Mouse (Mus musculus) mouse trophoblast stem cell (cell line): Measurements from ENCODE around the gene Trdn.

ENCODE experiments used
- in situ Hi-C, 2 experiments: fragments of 300-500 bp; cut with MseI, MboI; formaldehyde crosslinking; loops; 2 replicates in 1 of 2; 3 replicates in 1 of 2; pipeline ENCODE4 v1.15.1; 2025

Trdn gene

DNA sequence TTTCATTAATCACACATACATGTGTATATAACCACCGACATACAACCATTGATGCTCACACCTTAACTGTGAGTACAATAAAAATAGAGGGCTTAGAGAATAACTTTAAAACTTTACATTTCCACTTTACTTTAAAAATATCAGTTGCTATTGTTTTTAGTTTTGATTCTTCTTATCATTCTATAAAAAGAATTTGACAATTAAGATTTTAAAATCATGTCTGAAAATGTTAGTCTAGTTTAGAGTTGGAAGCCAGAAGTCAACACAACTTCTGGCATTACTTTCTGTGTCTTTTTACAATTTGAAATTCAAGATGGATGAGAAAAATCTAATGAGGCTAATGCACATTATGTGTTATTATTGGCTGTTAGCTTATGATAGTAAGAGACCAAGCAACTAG lies at the start of gene Trdn:
Trdn (plus strand) TSS at position 301 of the 400 bp plus-strand sequence.
- in situ Hi-C loops, result no loop called here

DNA sequence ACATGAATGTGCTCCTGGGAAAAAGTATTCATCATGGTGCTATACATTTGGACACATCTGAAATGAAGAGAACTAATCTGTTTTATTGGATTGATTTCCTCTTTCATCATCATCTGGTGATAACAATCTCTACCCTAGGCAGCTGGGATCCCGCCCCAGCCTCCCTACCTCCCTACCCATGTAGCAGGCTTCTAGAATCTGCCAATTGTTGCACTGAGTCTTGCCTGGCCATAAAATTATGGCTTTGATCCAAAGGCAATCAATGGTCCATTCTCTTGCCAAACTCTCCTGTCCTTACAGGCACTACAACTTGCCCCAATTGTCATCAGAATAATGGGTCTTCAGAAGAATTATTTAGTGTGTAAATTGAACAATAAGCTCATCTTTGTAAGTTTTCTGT lies 19.6 kb upstream of the Trdn start:
- in situ Hi-C loops, result no loop called here

DNA sequence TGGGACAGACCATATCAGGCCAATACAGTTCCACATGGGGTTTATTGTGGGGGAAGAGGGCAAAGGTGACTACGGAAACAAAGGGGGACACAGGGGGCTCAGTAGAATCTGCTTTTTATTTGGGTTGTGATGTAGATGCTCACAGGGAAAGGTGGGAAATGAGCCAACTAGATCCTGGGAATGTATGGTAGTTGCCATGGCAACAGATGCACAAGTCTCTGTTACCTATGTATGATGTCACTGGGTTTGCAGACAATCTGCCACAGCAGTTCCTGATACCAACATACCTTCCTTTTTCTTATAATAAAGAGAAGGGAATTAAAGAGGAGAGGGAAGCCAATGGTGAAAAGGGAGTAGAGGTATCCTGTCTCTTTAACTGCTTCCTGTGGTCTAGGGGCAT lies 14.8 kb upstream of the Trdn start:
- in situ Hi-C loops, result no loop called here

DNA sequence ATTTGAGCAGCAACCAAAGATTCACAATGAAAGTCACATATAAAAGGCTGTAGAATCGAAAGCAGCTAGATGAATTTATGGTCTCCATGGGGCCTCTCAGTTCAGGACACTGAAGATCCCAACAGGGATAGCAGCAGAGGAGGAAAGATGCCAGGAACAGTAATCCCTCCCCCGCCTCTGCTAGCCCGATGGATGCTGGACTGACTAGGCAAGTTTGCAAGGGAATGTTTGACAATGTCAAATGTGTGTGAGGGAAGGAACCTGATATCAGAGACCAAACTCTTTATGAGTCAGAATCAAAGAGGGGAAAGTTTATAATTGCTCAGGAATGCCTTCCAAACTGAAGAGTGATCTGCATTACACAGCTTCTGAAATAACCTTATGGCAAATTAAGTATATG lies 7.2 kb upstream of the Trdn start:
- in situ Hi-C loops, result no loop called here

DNA sequence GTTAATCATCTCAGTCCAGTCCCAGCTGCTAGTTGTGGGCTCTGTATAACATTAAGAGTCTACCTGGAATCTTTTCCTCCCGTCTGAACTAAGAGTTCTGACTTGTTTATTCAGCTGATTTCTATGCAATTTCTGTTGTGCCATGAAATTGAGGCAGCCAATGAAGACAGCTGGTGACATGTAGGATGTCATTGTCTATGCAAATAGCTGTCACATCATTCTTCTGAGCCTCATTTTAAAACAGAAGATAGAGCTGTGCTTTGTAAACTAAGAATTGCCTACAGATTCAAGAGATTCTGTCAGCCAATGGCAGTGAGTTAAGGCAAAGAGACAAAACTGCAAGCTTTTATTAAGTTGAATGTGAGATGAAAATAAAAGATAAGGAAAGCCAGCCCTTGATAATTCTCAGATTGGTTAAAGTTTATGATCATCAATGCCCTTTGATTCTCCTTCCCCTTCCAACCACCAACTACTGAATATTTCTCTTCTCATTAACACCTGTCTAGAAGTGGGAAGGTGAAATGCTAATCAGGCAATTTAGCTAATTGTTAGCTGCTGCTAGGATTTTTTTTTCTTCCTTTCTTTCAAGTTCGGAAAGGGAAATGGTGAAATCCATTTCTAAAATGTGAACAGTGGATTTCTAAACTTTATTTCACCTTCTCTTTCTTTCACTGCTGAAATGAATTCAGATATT lies 1.9 kb downstream of the Trdn start:
- in situ Hi-C loops, result no loop called here

DNA sequence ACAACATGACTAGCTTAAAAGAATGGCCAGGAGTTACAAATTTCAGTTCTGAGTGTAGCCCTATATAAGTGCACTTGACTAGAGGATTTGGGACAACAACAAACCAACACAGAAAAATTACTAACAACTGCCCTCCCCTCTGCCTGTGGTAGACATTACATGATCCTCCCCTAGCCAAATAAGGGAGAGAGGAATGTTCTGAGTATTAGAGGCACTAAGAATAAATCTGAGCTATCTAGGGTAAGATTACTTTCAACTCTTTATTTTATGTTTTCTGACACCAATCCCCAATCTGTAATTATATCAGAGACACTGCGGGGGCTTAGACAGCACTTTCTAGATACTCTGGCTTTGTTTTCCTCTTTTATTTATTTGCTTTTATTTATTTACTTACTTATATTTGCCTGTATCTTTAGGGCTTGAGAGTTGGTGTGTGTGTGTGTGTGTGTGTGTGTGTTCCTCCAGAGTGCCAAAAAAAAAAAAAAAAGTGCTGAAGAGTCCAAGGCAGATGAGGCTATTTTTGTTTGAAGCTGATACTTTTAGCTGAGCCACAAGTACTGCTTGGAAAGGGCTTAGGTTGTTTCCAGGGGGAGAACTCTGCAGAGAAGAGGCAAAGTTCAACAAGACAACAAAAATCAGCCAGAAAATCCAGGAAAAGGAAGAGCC lies 2.7 kb downstream of the Trdn start:
- in situ Hi-C loops, result no loop called here

DNA sequence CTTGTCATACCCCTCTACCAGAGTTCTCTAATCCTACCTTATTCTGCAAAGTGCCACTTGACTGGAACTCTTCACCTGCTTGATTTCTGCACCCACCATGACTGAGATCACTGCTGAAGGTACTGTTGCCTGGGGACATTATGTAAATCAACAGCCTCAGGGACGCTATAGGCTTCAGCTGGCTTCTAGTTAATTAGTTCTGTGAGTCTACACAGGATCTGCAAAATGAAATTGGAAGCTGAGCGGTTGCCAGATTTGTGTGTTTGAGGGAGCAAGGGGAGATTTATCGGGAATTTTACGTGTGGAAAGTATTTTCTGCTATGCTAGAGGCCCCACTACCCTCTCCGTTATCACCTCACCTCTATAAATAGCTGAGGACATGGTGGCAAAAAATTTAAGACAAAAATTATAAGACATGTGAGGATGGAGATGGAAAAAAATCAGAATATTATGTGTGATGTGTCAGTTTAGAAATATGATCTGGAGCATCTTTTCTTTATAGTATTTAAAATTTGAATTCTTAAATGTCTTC lies 3.3 kb downstream of the Trdn start:
- in situ Hi-C loops, result no loop called here

DNA sequence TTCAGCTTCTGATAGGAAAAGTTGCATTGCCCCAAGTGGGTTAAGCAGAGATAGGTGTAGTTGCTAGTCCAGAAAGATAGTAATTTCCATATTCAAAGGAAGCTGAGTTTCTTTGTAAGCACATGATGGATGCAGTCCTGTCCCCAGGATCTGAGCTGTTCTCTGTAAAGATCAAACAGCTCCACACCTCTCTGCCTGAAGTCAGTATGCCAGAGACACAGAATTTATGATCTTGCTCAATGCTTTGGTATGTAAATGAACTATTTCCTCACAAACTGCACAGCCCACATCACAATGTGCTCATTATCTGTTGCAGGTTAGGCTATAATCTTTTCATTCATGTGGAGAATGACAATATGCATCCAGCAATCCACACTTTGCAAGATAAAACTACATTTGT lies 8.0 kb downstream of the Trdn start:
- in situ Hi-C loops, result no loop called here

DNA sequence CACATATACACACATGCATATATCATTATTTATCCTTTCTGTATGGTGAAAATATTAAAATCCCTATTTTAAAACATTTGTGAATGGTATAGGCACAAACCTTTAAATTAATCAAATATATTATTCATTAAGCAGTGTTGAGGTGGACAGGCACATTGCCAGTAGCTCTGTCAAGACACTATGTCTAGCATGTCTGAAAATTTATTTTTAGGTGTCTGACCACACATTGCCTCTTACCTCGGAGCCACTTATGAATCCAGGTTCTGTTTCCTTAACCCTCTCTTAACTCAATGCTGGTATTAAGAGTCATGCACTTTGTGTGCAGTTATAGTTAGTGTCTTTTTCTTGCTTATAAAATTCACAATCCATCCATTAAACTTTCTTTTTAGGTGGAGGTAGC lies 12.0 kb downstream of the Trdn start:
- in situ Hi-C loops, result no loop called here

DNA sequence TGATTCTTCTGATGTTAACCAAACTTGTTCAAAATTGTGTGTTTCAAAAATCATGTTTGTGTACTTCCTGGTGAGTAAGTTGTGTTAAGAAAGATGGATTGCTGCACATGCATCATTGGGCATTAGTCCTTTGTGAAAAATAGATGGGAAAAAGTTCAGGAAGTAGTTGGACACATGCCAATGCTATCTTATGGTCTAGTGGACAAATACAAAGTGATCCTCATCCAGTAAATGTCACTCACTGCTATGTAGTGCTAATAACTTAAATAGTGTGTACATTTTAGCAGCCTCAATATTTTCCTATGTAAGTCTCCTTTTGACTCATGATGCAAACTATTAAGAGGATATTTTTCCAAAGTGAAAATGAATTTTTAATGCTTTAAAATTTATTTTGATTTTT lies 27.6 kb downstream of the Trdn start:
- in situ Hi-C loops, result no loop called here

DNA sequence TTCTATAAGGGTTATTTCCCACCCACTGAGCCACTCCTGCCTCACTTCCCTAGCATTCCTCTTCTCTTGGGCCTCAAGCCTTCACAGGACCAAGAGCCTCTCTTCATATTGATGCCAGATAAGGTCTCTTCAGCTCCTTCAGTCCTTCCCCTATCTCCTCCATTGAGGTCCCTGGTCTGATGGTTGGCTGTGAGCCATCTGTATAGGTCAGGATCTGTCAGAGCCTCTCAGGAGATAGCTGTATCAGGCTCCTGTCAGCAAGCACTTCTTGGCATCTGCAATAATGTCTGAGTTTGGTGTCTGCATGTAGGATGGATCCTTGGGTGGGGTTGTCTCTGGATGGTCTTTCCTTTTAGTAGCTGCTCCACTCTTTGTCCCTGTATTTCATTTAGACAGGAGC lies 42.7 kb downstream of the Trdn start:
- in situ Hi-C loops, result no loop called here

DNA sequence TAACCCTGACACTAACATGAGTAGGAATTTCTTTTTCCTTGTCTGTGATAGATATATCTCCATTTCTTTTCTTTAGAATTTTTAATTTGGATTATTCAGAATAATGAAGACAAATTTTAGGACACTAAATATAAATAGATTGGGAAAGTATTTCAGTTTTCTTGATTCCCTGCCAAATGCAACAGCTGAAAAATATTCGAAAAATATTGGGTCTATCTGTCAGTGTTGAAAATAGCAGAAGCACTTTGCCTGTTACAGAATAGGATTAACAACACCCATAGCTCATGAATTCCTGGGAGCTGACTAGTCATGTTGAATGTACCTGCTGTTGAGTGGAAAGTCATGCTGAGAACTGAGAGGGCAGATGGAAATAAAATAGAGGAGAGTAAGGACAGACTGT lies 64.6 kb downstream of the Trdn start:
- in situ Hi-C loops, result no loop called here

DNA sequence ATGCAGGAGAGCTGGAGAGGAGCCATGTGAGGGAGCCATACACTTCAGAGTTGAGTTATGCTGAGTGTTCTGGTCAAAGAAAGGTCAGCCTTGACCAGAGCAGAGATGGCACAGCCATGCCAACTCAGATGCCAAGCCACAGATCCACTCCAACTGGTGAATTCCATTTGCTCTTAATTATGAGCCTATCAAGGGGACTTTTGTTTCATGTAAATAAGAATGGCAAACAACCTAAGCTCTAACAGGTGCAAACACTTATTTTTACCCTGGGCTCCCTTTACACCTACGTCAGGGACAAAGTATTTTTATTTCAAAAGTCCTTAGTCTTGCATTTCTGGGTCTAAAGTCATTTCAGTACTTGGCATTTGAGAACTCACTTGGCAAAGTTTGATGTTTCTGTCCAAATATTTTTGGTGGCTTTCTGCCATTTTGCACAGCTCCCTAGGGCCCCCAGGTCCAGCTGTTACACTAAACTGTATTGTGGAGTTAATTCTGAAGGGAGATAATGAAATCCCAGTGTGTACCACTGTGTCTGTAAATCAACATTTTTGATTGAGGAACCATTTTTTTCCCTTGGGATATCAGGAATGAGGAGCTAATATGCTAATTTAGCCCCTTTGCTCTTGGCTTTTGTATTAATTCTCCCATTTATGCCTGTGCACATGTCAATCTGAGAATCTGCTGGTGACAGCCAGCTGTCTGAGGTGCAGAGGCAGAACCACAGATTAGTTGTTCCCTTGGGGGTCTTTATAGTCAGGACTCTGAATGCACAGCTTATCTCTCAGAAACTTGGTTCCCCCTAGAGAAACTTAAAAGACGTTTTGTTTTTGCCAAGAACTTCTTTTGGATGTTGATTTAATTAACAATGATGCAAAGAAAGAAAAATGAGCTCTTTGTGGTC lies 99.6 kb downstream of the Trdn start:
- in situ Hi-C loops, result no loop called here

DNA sequence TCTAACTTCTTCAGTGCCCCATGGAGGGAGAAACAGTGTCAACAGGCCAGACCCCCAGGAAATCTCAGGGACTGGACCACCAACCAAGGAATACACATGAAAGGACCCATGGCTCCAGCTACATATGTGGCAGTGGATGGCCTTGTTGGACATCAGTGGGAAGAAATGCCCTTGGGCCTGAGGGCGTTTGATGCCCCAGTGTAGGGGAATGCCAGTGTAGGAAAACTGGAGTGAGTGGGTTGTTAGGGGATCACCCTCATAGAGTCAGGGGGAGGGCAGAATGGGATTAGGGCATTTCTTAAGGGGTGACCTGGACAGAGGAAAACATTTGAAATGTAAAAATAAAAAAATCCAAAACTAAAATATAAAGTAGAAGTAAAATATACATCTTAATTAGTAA lies 108.7 kb downstream of the Trdn start:
- in situ Hi-C loops, result no loop called here

DNA sequence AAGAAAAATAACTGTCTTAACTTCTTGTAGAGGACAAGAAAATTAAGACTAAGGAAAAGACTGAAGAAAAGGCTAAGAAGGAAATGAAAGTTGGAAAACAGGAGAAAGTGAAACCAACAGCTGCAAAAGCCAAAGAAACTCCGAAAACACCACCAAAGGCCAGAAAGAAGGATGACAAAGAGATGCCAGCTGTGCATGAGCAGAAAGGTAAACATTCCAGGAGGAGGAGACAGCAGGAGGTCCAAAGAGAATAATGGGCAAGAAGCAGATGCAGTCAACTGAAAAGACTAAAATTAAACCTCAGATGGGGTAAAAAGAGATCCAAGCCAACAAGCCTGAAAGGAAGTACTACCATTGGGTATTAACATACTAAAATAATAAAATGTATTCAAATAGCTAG lies 115.6 kb downstream of the Trdn start:
- in situ Hi-C loops, result no loop called here

DNA sequence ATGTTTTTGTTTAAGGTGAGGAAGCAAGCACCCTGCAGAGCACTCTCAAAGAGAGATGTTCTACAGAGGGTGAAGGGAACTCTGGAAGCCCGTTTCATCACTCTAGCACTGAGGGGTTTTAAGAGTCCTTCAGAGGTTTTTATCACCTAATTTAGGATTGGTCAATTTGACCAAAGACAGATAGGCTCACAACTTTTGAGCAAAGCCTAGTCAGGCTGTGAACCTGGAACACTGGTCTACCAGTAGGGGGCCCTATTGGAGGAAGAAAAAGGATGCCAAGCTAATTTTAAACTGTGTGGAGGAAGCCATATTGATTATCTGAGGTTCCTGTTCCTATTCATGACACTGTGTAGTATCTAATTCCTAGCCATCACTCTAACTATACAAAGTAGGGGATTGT lies 117.9 kb downstream of the Trdn start:
- in situ Hi-C loops, result no loop called here

DNA sequence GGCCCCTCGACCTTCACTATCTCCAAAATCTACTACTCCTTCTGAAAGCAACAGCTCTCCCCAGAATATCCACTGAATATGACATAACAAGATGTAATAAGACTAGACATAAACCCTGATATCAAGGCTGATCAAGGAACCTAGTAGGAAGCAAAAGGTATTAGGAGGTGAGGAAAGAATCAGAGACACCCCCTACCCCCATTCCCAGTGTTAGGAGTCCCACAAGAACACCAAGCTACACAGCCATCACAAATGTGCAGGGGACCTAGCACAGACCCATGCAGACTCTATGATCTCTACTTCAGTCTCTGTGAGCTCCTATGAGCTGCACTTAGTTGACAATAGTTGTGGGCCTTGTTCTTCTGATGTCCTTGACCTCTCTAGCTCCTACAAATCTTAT lies 130.1 kb downstream of the Trdn start:
- in situ Hi-C loops, result no loop called here

DNA sequence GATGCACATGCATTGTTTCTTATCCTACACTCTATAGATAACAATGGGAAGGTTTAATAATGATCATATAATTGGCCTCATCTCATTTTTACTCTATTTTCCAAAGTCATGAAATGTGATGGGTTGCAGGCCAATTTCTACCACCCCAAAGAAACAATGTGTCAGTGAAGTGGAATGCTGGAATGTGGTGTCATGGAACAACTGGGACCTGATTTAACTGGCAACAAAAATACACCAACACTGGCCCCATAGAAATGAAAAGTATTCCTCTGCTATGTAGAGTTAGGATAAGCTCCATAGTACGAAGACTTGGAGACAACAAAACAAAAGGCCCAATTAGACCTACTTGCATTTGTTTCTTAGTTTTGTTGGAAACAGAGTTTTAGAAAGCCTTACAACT lies 173.6 kb downstream of the Trdn start:
- in situ Hi-C loops, result no loop called here

DNA sequence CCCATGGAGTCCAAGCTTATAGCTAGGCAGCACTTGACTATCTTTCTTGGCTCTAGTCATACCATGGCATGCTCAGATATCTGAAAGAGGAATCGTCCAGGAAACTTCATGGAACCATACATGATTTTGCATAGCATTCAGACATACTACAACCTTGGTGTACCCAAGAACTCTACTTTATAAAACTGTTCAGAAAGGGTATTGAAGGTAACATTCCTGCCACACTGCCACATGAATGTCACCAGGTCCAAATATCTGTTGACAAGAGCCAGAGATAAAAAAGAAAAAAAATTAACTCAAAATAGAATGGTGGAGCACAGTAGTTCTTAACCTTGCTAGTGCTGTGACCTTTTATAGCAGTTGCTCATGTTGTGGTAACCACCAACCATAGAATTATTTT lies 175.8 kb downstream of the Trdn start:
- in situ Hi-C loops, result no loop called here

DNA sequence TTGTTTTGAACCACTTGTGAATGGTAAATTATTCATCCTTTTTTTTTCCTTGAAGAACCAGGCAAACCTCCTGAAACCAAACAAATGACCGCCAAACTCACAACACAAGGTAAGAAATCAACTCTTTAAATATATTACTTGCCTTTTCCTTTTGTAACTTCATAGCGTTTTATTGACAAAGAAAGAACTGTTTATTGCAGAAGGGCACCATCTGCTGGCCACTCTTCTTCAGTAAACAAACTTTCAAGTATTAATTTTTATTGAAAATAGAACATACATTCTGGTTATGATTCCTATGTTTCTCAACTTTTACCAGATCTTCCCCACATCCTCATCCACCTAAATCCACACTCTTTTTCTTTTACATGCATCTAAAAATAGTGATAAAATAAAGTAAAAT lies 224.6 kb downstream of the Trdn start:
- in situ Hi-C loops, result no loop called here

DNA sequence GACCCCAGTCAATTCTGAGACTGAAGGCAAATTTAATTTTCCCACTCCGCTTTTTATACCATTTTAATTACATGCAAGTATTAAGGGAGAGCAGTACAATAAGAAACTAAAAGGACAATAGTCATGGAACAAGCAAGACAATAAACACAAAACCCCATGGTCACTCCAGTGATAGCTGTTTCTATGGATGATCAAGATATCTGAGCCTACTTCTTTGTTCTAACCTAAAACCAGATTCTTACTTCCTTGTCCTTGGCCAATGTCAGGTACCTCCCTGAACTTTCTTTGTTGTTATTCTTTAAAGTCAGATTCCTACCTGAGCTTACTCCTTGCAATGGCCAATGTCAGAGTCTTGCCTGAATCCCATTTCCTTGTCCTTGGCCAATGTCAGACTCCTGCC lies 272.7 kb downstream of the Trdn start:
- in situ Hi-C loops, result no loop called here

DNA sequence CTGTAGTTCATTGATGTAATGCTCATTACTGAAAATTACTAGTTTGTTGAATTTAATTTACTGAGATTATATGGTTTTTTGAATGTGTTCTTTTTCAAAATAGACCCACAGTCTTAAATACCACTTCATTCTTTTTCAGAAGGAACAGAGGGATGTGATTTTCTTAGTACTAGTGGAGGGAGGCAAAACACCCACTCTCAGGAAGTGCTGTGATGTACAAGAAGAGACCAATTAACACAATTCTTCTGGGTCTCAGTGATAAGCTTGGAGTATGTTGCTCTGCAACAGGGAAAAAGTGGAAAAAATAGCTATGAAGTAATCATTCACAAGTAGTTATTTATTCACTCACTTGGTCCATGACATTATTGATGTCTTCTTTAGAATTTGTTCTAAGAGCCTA lies 286.2 kb downstream of the Trdn start:
- in situ Hi-C loops, result no loop called here

DNA sequence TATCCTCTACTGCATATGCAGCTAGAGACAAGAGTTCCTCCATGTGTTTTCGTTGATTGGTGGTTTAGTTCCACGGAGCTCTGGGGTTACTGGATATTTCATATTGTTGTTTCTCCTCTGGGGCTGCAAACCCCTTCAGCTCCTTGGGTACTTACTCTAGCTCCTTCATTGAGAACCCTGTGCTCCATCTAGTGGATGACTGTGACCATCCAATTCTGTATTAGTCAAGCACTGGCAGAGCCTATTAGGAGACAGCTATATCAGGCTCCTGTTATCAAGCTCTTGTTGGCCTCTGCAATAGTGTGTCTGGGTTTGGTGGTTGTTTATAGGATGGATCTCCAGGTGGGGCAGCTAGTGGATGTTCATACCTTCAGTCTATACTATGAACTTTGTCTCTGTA lies 290.2 kb downstream of the Trdn start:
- in situ Hi-C loops, result no loop called here
